Mouse (Mus musculus) forebrain, embryonic 16.5 days (tissue): ENCODE data around the gene 1810049J17Rik. TPM values are rescaled to one million over a fixed set of nuclear protein-coding genes. Genes with fewer than 3 reads are reported as not detected.

Experiments used
- ATAC-seq: fragments of 200-750 bp; cut with Nextera tagmentation; 2 replicates; pipeline ENCODE4 v1.8.0; 2017; ENCODE audit warnings: mild to moderate bottlenecking, moderate library complexity
- H3K27ac ChIP-seq: fragments of 300-500 bp; sonication (generic); 2 replicates; pipeline ENCODE4 v1.5.1; 2014; ENCODE audit warnings: low read length, control low read depth
- H3K27me3 ChIP-seq: fragments of 300-500 bp; sonication (generic); replicated peaks from 2 replicates; pipeline ENCODE4 v1.6.1; 2014; ENCODE audit warnings: low read length; ENCODE audit not compliant: control insufficient read depth, insufficient read depth
- H3K36me3 ChIP-seq: fragments of 300-500 bp; sonication (generic); 2 replicates; pipeline ENCODE4 v1.6.1; 2014; ENCODE audit not compliant: control insufficient read depth, insufficient read depth
- H3K4me1 ChIP-seq: fragments of 300-500 bp; sonication (generic); replicated peaks from 2 replicates; pipeline ENCODE4 v1.6.1; 2014; ENCODE audit warnings: low read length; ENCODE audit not compliant: control insufficient read depth, insufficient read depth
- H3K4me2 ChIP-seq: fragments of 300-500 bp; sonication (generic); 2 replicates; pipeline ENCODE4 v1.6.1; 2014; ENCODE audit warnings: mild to moderate bottlenecking, low read length, control low read depth
- H3K4me3 ChIP-seq: fragments of 300-500 bp; sonication (generic); replicated peaks from 2 replicates; pipeline ENCODE4 v1.5.1; 2014; ENCODE audit warnings: mild to moderate bottlenecking, low read length, control low read depth
- H3K9ac ChIP-seq: fragments of 300-500 bp; sonication (generic); replicated peaks from 2 replicates; pipeline ENCODE4 v1.6.1; 2014; ENCODE audit warnings: low read depth, low read length, control low read depth
- H3K9me3 ChIP-seq: fragments of 300-500 bp; sonication (generic); 2 replicates; pipeline ENCODE4 v1.6.1; 2016; ENCODE audit warnings: low read length; ENCODE audit not compliant: control insufficient read depth
- WGBS: fragments of 180-500 bp; shearing (Covaris S2); extraction: QIAGEN DNeasy Blood & Tissue Kit; methylation state at CpG from one replicate; pipeline ENCODE4 v1.1.7; 2014; 5-methylcytosine and 5-hydroxymethylcytosine counted together
- polyA plus RNA-seq: library from polyadenylated mRNA; unstranded; fragments of >200 nt; fragmentation: Nextera tagmentation; extraction: Ambion mirVana; gene quantifications from 2 replicates; pipeline ENCODE4 v1.2.1, GENCODE M21; 2015

1810049J17Rik gene
- polyA plus RNA-seq, 1 experiment from 2014 or later = not detected

- no peak overlapping the region for H3K4me3 ChIP-seq
- H3K4me1 ChIP-seq = peaks cover 14% of the 10 kb centered on the region
- ATAC-seq = no peak
- H3K27me3 ChIP-seq = 0 out of 2 replicates have a peak, but pooled peaks cover 3% of the 10 kb centered on the region
- H3K4me2 ChIP-seq = no peak overlapping the region
- 82% methylated on average over 8 of the region's 8 CpGs for WGBS
- no peak overlapping the region for H3K9ac ChIP-seq
- H3K36me3 ChIP-seq = no peaks in the 10 kb centered on the region
- no peak overlapping the region for H3K27ac ChIP-seq
- no peaks in the 10 kb centered on the region for H3K9me3 ChIP-seq
These were observed 3.2 kb downstream of the 1810049J17Rik start for GRCm38 (mm10) chr15:12318451-12318850.

- 0 out of 2 replicates have a peak, but pooled peaks cover 3% of the 10 kb centered on the region for H3K27me3 ChIP-seq
- H3K9me3 ChIP-seq = no peaks in the 10 kb centered on the region
- no peak overlapping the region for H3K27ac ChIP-seq
- no peak overlapping the region for H3K9ac ChIP-seq
- 90% methylated on average over 5 of the region's 5 CpGs for WGBS
- H3K4me2 ChIP-seq = no peak overlapping the region
- H3K4me1 ChIP-seq = peaks cover 5% of the 10 kb centered on the region
- H3K36me3 ChIP-seq = no peaks in the 10 kb centered on the region
- ATAC-seq = no peak
- no peak overlapping the region for H3K4me3 ChIP-seq
These were observed 4.4 kb downstream of the 1810049J17Rik start for GRCm38 (mm10) chr15:12317290-12317689.

- Histone ChIP-seq H3K27me3 (0 out of 2 replicates have a peak, but pooled peaks cover 3% of the 10 kb centered on the region), H3K9me3 (no peaks in the 10 kb centered on the region), H3K4me3 (no peak overlapping the region), H3K36me3 (no peaks in the 10 kb centered on the region), H3K9ac (no peak overlapping the region), H3K4me2 (no peak overlapping the region), H3K27ac (no peak overlapping the region), H3K4me1 (peaks cover 5% of the 10 kb centered on the region)
- no peak for ATAC-seq
- WGBS = 78% methylated on average over 2 of the region's 2 CpGs
These were observed 5.7 kb downstream of the 1810049J17Rik start for GRCm38 (mm10) chr15:12315996-12316395.

- 87% methylated on average over 5 of the region's 5 CpGs for WGBS
- no peak overlapping the region for H3K27ac ChIP-seq
- no peak for ATAC-seq
- H3K36me3 ChIP-seq = no peaks in the 10 kb centered on the region
- no peak overlapping the region for H3K4me3 ChIP-seq
- no peaks in the 10 kb centered on the region for H3K9me3 ChIP-seq
- H3K27me3 ChIP-seq = no peaks in the 10 kb centered on the region
- no peaks in the 10 kb centered on the region for H3K4me1 ChIP-seq
- no peak overlapping the region for H3K9ac ChIP-seq
- no peak overlapping the region for H3K4me2 ChIP-seq
These were observed 7.1 kb downstream of the 1810049J17Rik start for GRCm38 (mm10) chr15:12314584-12314983.

GRCm38 (mm10) chr15:12313255-12313654 is 8.4 kb downstream of the 1810049J17Rik start:
- no peak overlapping the region for H3K4me3 ChIP-seq
- no peak overlapping the region for H3K9ac ChIP-seq
- no peak for ATAC-seq
- H3K4me2 ChIP-seq = no peak overlapping the region
- H3K4me1 ChIP-seq = no peaks in the 10 kb centered on the region
- 48% methylated on average over 1 of the region's 1 CpGs for WGBS
- no peaks in the 10 kb centered on the region for H3K9me3 ChIP-seq
- H3K27ac ChIP-seq = no peak overlapping the region
- H3K36me3 ChIP-seq = no peaks in the 10 kb centered on the region
- no peaks in the 10 kb centered on the region for H3K27me3 ChIP-seq

- H3K36me3 ChIP-seq = no peaks in the 10 kb centered on the region
- H3K27me3 ChIP-seq = no peaks in the 10 kb centered on the region
- no peaks in the 10 kb centered on the region for H3K4me1 ChIP-seq
- H3K27ac ChIP-seq = no peak overlapping the region
- no peak overlapping the region for H3K4me3 ChIP-seq
- H3K4me2 ChIP-seq = no peak overlapping the region
- no peak for ATAC-seq
- H3K9ac ChIP-seq = no peak overlapping the region
- H3K9me3 ChIP-seq = no peaks in the 10 kb centered on the region
- WGBS = 90% methylated on average over 7 of the region's 7 CpGs
These were observed 10.2 kb downstream of the 1810049J17Rik start for GRCm38 (mm10) chr15:12311465-12311864.

GRCm38 (mm10) chr15:12310676-12311075 is 11.0 kb downstream of the 1810049J17Rik start:
- no peak for ATAC-seq
- Histone ChIP-seq H3K36me3 (no peaks in the 10 kb centered on the region), H3K27ac (no peak overlapping the region), H3K4me2 (no peak overlapping the region), H3K27me3 (no peaks in the 10 kb centered on the region), H3K9ac (no peak overlapping the region), H3K4me1 (no peaks in the 10 kb centered on the region), H3K4me3 (no peak overlapping the region), H3K9me3 (no peaks in the 10 kb centered on the region)
- WGBS = 96% methylated on average over 4 of the region's 4 CpGs

- Histone ChIP-seq H3K27ac (no peak overlapping the region), H3K27me3 (no peaks in the 10 kb centered on the region), H3K9me3 (no peaks in the 10 kb centered on the region), H3K4me1 (no peaks in the 10 kb centered on the region), H3K9ac (no peak overlapping the region), H3K4me2 (no peak overlapping the region), H3K4me3 (no peak overlapping the region), H3K36me3 (no peaks in the 10 kb centered on the region)
- WGBS = 85% methylated on average over 5 of the region's 5 CpGs
- ATAC-seq = no peak
These were observed 13.2 kb downstream of the 1810049J17Rik start for GRCm38 (mm10) chr15:12308539-12308938.

- ATAC-seq = no peak
- Histone ChIP-seq H3K27me3 (no peaks in the 10 kb centered on the region), H3K9ac (no peak overlapping the region), H3K4me1 (no peaks in the 10 kb centered on the region), H3K4me3 (no peak overlapping the region), H3K27ac (no peak overlapping the region), H3K9me3 (no peaks in the 10 kb centered on the region), H3K4me2 (no peak overlapping the region), H3K36me3 (no peaks in the 10 kb centered on the region)
- WGBS = 86% methylated on average over 4 of the region's 4 CpGs
These were observed 14.6 kb downstream of the 1810049J17Rik start for GRCm38 (mm10) chr15:12307114-12307513.
